Mouse (Mus musculus) left cerebral cortex, adult 11 months (tissue): ENCODE measurements around the gene Pdhx.
A peak's percentile ranks its signal among the peaks of the same experiment; 100 is the strongest.

Experiments
- DNase-seq: peaks from one replicate; pipeline ENCODE4 v3.0.0; 2022; ENCODE audit warnings: low spot score

Pdhx gene

GRCm38 (mm10) chr2:103058266-103058665, 15.0 kb downstream of the Pdhx start:
- no peak for DNase-seq

GRCm38 (mm10) chr2:103055820-103056219, 17.5 kb downstream of the Pdhx start:
- DNase-seq, result no peak

GRCm38 (mm10) chr2:103051937-103052893, 21.1 kb downstream of the Pdhx start:
- no peak for DNase-seq

- DNase-seq, result no peak
These were observed 28.0 kb downstream of the Pdhx start for GRCm38 (mm10) chr2:103045286-103045685.

GRCm38 (mm10) chr2:103040896-103041295, 32.4 kb downstream of the Pdhx start:
- DNase-seq, result no peak

- no peak for DNase-seq
These were observed 35.5 kb downstream of the Pdhx start for GRCm38 (mm10) chr2:103037831-103038230.

GRCm38 (mm10) chr2:103022728-103023127, 50.6 kb downstream of the Pdhx start:
- no peak for DNase-seq

- no peak for DNase-seq
These were observed 52.9 kb downstream of the Pdhx start for GRCm38 (mm10) chr2:103020191-103020987.

- DNase-seq, result no peak
These were observed 54.4 kb downstream of the Pdhx start for GRCm38 (mm10) chr2:103018817-103019494.

GRCm38 (mm10) chr2:103017391-103017824, 55.9 kb downstream of the Pdhx start:
- no peak for DNase-seq

- DNase-seq, result no peak
These were observed 57.2 kb downstream of the Pdhx start for GRCm38 (mm10) chr2:103016089-103016488.

- no peak for DNase-seq
These were observed 60.3 kb downstream of the Pdhx start for GRCm38 (mm10) chr2:103012782-103013575.

- DNase-seq, result no peak
These were observed 65.1 kb downstream of the Pdhx start for GRCm38 (mm10) chr2:103008221-103008620.

GRCm38 (mm10) chr2:103004599-103004998, 68.7 kb downstream of the Pdhx start:
- DNase-seq, result no peak

GRCm38 (mm10) chr2:102999153-102999575, 74.1 kb downstream of the Pdhx start:
- DNase-seq, result no peak

- no peak for DNase-seq
These were observed 75.0 kb downstream of the Pdhx start for GRCm38 (mm10) chr2:102998356-102998755.

- no peak for DNase-seq
These were observed 75.4 kb downstream of the Pdhx start for GRCm38 (mm10) chr2:102997874-102998273.

- no peak for DNase-seq
These were observed 79.3 kb downstream of the Pdhx start for GRCm38 (mm10) chr2:102993841-102994607.

GRCm38 (mm10) chr2:102992405-102992804, 80.9 kb downstream of the Pdhx start:
- no peak for DNase-seq

- DNase-seq, result peak; percentile 21
These were observed 83.0 kb downstream of the Pdhx start for GRCm38 (mm10) chr2:102990301-102990702.

- no peak for DNase-seq
These were observed 83.9 kb downstream of the Pdhx start for GRCm38 (mm10) chr2:102989446-102989845.
